ENCODE assay signal across 18 mouse cellular contexts in the genomic region with DNA sequence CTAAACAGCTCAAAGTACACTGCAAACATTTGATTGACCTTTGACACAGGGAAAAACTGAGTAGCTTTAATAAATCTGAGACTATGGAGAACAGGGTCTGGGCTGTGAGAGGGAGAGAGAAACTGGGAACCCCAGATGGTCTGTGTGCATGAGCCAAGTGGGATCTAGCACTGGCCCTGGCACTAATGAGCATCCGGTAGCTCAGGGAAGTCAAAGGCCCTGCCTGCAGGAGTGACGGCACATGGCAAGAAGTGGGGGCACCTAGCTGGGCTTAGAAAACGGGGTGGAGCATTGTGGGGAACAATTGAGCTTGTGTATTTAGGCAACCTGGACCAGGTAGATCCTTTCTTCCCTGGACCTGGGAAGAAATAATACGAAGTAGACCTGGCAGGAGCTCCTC. TPM values are rescaled to one million over a fixed set of nuclear protein-coding genes. Genes with fewer than 3 reads are reported as not detected.
DNase-seq lines count a peak whose midpoint lies in the region; ATAC-seq and TF ChIP-seq lines count a peak whose summit lies in the region.
"Had no signal": no experiment of that assay in that cellular context is flagged by ENCODE, and none has a peak within 500 bp of the region (broad histone marks: within the 10 kb centered on the region; RNA-seq: fewer than 3 reads in every experiment).

No protein-coding gene starts in this region.

- no peaks in the 10 kb centered on the region for H3K27me3 ChIP-seq in kidney, embryonic 15.5 days
- no peaks in the 10 kb centered on the region for H3K27me3 ChIP-seq in lung, embryonic 15.5 days
- no peaks in the 10 kb centered on the region for H3K27me3 ChIP-seq in stomach, embryonic 15.5 days (replicated peaks)
- H3K27me3 ChIP-seq: liver, embryonic 15.5 days; neural tube, embryonic 12.5 days; Patski had no signal

- TF ChIP-seq CTCF in lung, adult 2 months (IDR thresholded peaks at IDR 0.05; ENCODE audit: insufficient read depth, low read length), result no peak

- no peak for ATAC-seq in kidney, embryonic 15.5 days (replicated peaks; ENCODE audit: low FRiP score)
- ATAC-seq in lung, embryonic 15.5 days (ENCODE audit: borderline replicate concordance, extremely low read depth, low FRiP score, low TSS enrichment), result no peak
- no peak for ATAC-seq in stomach, embryonic 15.5 days (ENCODE audit: insufficient read depth, low FRiP score, low read depth)
- ATAC-seq: activated CD4-positive, CD25-positive, alpha-beta regulatory T cell, adult 4 months; Patski had no signal

- H3K4me1 ChIP-seq in kidney, embryonic 15.5 days, result peaks cover 32% of the 10 kb centered on the region
- peaks cover 22% of the 10 kb centered on the region for H3K4me1 ChIP-seq in lung, embryonic 15.5 days
- H3K4me1 ChIP-seq in lung, adult 2 months (ENCODE audit: control insufficient read depth, insufficient read depth, low read length), result peaks cover 4% of the 10 kb centered on the region
- peaks cover 18% of the 10 kb centered on the region for H3K4me1 ChIP-seq in stomach, embryonic 15.5 days
- H3K4me1 ChIP-seq: limb, embryonic 10.5 days; midbrain, embryonic 10.5 days; neural tube, embryonic 12.5 days had no signal

- no peak for TF ChIP-seq POLR2A in lung, adult 2 months (IDR thresholded peaks at IDR 0.05; ENCODE audit: borderline replicate concordance, extremely low read depth, low read depth, low read length)

- no peaks in the 10 kb centered on the region for H3K36me3 ChIP-seq in kidney, embryonic 15.5 days
- H3K36me3 ChIP-seq in lung, embryonic 15.5 days, result no peaks in the 10 kb centered on the region
- no peaks in the 10 kb centered on the region for H3K36me3 ChIP-seq in stomach, embryonic 15.5 days
- H3K36me3 ChIP-seq: limb, embryonic 10.5 days; liver, embryonic 15.5 days; midbrain, embryonic 10.5 days; neural tube, embryonic 12.5 days had no signal

- H3K27ac ChIP-seq in kidney, embryonic 15.5 days, result 0 out of 2 replicates have a peak overlapping the region, but pooled peaks have one; percentile 41
- H3K27ac ChIP-seq in lung, embryonic 15.5 days, result peak overlapping the region; percentile 50
- peak overlapping the region; percentile 76 for H3K27ac ChIP-seq in stomach, embryonic 15.5 days
- H3K27ac ChIP-seq: limb, embryonic 10.5 days; liver, embryonic 15.5 days; neural tube, embryonic 12.5 days had no signal

- H3K4me2 ChIP-seq in kidney, embryonic 15.5 days, result no peak overlapping the region
- no peak overlapping the region for H3K4me2 ChIP-seq in lung, embryonic 15.5 days
- H3K4me2 ChIP-seq in stomach, embryonic 15.5 days, result no peak overlapping the region
- H3K4me2 ChIP-seq: liver, embryonic 15.5 days; neural tube, embryonic 12.5 days had no signal

- 69% methylated on average over 4 of the region's 4 CpGs for WGBS in kidney, embryonic 15.5 days
- 44% methylated on average over 4 of the region's 4 CpGs for WGBS in lung, embryonic 15.5 days
- WGBS in lung, adult 2 months, result 61% methylated on average over 4 of the region's 4 CpGs
- 50% methylated on average over 4 of the region's 4 CpGs for WGBS in stomach, embryonic 15.5 days

- H3K9ac ChIP-seq in kidney, embryonic 15.5 days, result no peak overlapping the region
- no peak overlapping the region for H3K9ac ChIP-seq in lung, embryonic 15.5 days
- no peak overlapping the region for H3K9ac ChIP-seq in stomach, embryonic 15.5 days
- H3K9ac ChIP-seq: liver, embryonic 15.5 days; neural tube, embryonic 12.5 days had no signal

- no peak for DNase-seq in kidney, postnatal 14 days
- DNase-seq in lung, adult 2 months, result no peak
- peak; percentile 34 for DNase-seq in cerebellum, adult 8-10 months
- no peak for DNase-seq in spleen, postnatal 36 days (ENCODE audit: low spot score in 2 of 2)
- no peak for DNase-seq in right cerebral cortex, adult 18-20 months
- DNase-seq: kidney, adult 9 months; spleen, adult 18-20 months; thymus, postnatal 36 days had no signal

- no peak overlapping the region for H3K4me3 ChIP-seq in kidney, embryonic 15.5 days (replicated peaks)
- no peak overlapping the region for H3K4me3 ChIP-seq in lung, embryonic 15.5 days
- H3K4me3 ChIP-seq in lung, adult 2 months (replicated peaks; ENCODE audit: extremely low read depth, low read depth, low read length), result no peak overlapping the region
- H3K4me3 ChIP-seq in stomach, embryonic 15.5 days (replicated peaks), result no peak overlapping the region
- H3K4me3 ChIP-seq: erythroblast, embryonic 14.5 days; limb, embryonic 10.5 days; liver, embryonic 15.5 days; midbrain, embryonic 10.5 days; neural tube, embryonic 12.5 days had no signal

- H3K9me3 ChIP-seq in kidney, embryonic 15.5 days (replicated peaks), result no peaks in the 10 kb centered on the region
- H3K9me3 ChIP-seq in lung, embryonic 15.5 days, result no peaks in the 10 kb centered on the region
- no peaks in the 10 kb centered on the region for H3K9me3 ChIP-seq in stomach, embryonic 15.5 days
- H3K9me3 ChIP-seq: limb, embryonic 10.5 days; liver, embryonic 15.5 days; midbrain, embryonic 10.5 days; neural tube, embryonic 12.5 days had no signal

RNA-seq across cellular contexts. Expression of gene Tgfa, which starts 25.1 kb away (rescaled TPM):
- 7.2 and 8.7 TPM in 2 replicates for polyA plus RNA-seq in kidney, embryonic 15.5 days (2015; fragmentation: Nextera tagmentation; extraction: Ambion mirVana)
- polyA plus RNA-seq in lung, embryonic 15.5 days (2015; fragmentation: Nextera tagmentation; extraction: Ambion mirVana), result 4.1 and 4.2 TPM in 2 replicates
- 8.2 and 11.2 TPM in 2 replicates for polyA plus RNA-seq in lung, adult 2 months (2012; rRNA removed)
- polyA plus RNA-seq in stomach, embryonic 15.5 days (2015; fragmentation: Nextera tagmentation; extraction: Ambion mirVana), result 5.5 and 5.6 TPM in 2 replicates
- polyA plus RNA-seq: activated CD4-positive, CD25-positive, alpha-beta regulatory T cell, adult 4 months; erythroblast, embryonic 14.5 days had no signal
